Mouse (Mus musculus): ENCODE results near the gene Dcaf17.

- TF ChIP-seq USF1 (IDR thresholded peaks at IDR 0.05; ENCODE audit: low read depth, low read length) (no peak), PAX5 (IDR thresholded peaks at IDR 0.05; ENCODE audit: low read length) (no peak), POLR2A (IDR thresholded peaks at IDR 0.05; ENCODE audit: low read depth, low read length) (no peak), CTCF (conservative IDR thresholded peaks at IDR 0.05 in 1 of 2, IDR thresholded peaks at IDR 0.05 in 1 of 2; ENCODE audit: low read depth in 2 of 2, low read length in 2 of 2) (no peak), ZC3H11A (IDR thresholded peaks at IDR 0.05; ENCODE audit: low read depth, low read length) (no peak), TBP (conservative IDR thresholded peaks at IDR 0.05; ENCODE audit: low read depth, low read length) (no peak), MAZ (IDR thresholded peaks at IDR 0.05; ENCODE audit: low read depth, low read length) (no peak), NRF1 (IDR thresholded peaks at IDR 0.05; ENCODE audit: low read depth, low read length) (no peak), POLR2AphosphoS2 (IDR thresholded peaks at IDR 0.05; ENCODE audit: low read depth, low read length) (no peak), MAX (IDR thresholded peaks at IDR 0.05; ENCODE audit: low read length) (no peak), HCFC1 (IDR thresholded peaks at IDR 0.05; ENCODE audit: low read depth, low read length) (no peak), USF2 (conservative IDR thresholded peaks at IDR 0.05; ENCODE audit: low read depth, low read length) (no peak), E2F4 (IDR thresholded peaks at IDR 0.05; ENCODE audit: insufficient replicate concordance, low read depth, low read length) (no peak), ZNF384 (IDR thresholded peaks at IDR 0.05; ENCODE audit: low read depth, low read length) (no peak)
Observed at GRCm38 (mm10) chr2:71102621-71103291, 47.6 kb downstream of the Dcaf17 start.
